Mouse (Mus musculus) megakaryocyte, adult 5-6 weeks (primary cell): ENCODE results near the gene Serpinb9. TPM values are rescaled to one million over a fixed set of nuclear protein-coding genes. Genes with fewer than 3 reads are reported as not detected.

ENCODE experiments used
- total RNA-seq, 2 experiments: library from RNA; stranded (forward) in 1 of 2; stranded (reverse) in 1 of 2; fragments of 153-499, 151-499 nt in 1 of 2; fragments of 221-1000, 200-1000 nt in 1 of 2; gene quantifications; 2 replicates each; pipeline versions ENCODE4 v1.2.3 to v1.2.4; 2015 to 2017

Serpinb9 gene
- total RNA-seq, 2 experiments from 2014 or later = 1.9 to 2.7 TPM

Other genes starting within 250 kb of the Serpinb9 start
- gene Mylk4, start 219.3 kb upstream of the Serpinb9 start, total RNA-seq (2015) = not detected in 2 replicates
- not detected in 2 replicates for gene Mylk4, start 219.3 kb upstream of the Serpinb9 start, total RNA-seq (2017)
- gene Wrnip1, start 201.2 kb upstream of the Serpinb9 start, total RNA-seq (2015) = 8.8 and 11.8 TPM in 2 replicates
- 22.6 and 27.5 TPM in 2 replicates for gene Wrnip1, start 201.2 kb upstream of the Serpinb9 start, total RNA-seq (2017)
- not detected in 2 replicates for gene D930007J09Rik, start 200.4 kb upstream of the Serpinb9 start, total RNA-seq (2015)
- not detected in 2 replicates for gene D930007J09Rik, start 200.4 kb upstream of the Serpinb9 start, total RNA-seq (2017)
- 147 and 163 TPM in 2 replicates for gene Serpinb1a, start 152.1 kb upstream of the Serpinb9 start, total RNA-seq (2015)
- gene Serpinb1a, start 152.1 kb upstream of the Serpinb9 start, total RNA-seq (2017) = 189 and 208 TPM in 2 replicates
- gene Serpinb1c, start 105.0 kb upstream of the Serpinb9 start, total RNA-seq (2015) = not detected in 2 replicates
- not detected in 2 replicates for gene Serpinb1c, start 105.0 kb upstream of the Serpinb9 start, total RNA-seq (2017)
- gene Serpinb6b, start 38.0 kb upstream of the Serpinb9 start, total RNA-seq (2015) = 1.6 and 1.7 TPM in 2 replicates
- 1.9 and 7.2 TPM in 2 replicates for gene Serpinb6b, start 38.0 kb upstream of the Serpinb9 start, total RNA-seq (2017)
- gene Serpinb9b, start 24.2 kb downstream of the Serpinb9 start, total RNA-seq (2015) = 0.27 TPM in 1 of 2 replicates, not detected in the other
- not detected in 2 replicates for gene Serpinb9b, start 24.2 kb downstream of the Serpinb9 start, total RNA-seq (2017)
- gene Serpinb1b, start 75.3 kb downstream of the Serpinb9 start, total RNA-seq (2015) = 0.07 TPM in 1 of 2 replicates, not detected in the other
- gene Serpinb1b, start 75.3 kb downstream of the Serpinb9 start, total RNA-seq (2017) = 0.12 TPM in 1 of 2 replicates, not detected in the other
- gene Serpinb9c, start 156.5 kb downstream of the Serpinb9 start, total RNA-seq (2015) = not detected in 2 replicates
- not detected in 2 replicates for gene Serpinb9c, start 156.5 kb downstream of the Serpinb9 start, total RNA-seq (2017)
- not detected in 2 replicates for gene Serpinb9d, start 189.7 kb downstream of the Serpinb9 start, total RNA-seq (2015)
- not detected in 2 replicates for gene Serpinb9d, start 189.7 kb downstream of the Serpinb9 start, total RNA-seq (2017)
- gene Serpinb9e, start 246.4 kb downstream of the Serpinb9 start, total RNA-seq (2015) = not detected in 2 replicates
- gene Serpinb9e, start 246.4 kb downstream of the Serpinb9 start, total RNA-seq (2017) = not detected in 2 replicates